Mouse (Mus musculus) layer of hippocampus, adult 9-11 months (tissue): ENCODE measurements at regions not wholly inside any gene's neighbourhood (a gene's known extent, or its start where the extent isn't known, plus 50 kb on each side); places are given as distances from the start of the nearest gene placed in this dataset.

Source experiments
- DNase-seq: peaks from one replicate; pipeline ENCODE4 v3.0.0; 2022

GRCm38 (mm10) chr8:107642241-107642640, 54.0 kb upstream of the Psmd7 start:
- DNase-seq = no peak

- DNase-seq = no peak
Observed at GRCm38 (mm10) chr8:107647936-107648335, 59.7 kb upstream of the Psmd7 start.

GRCm38 (mm10) chr8:107650306-107650705, 62.0 kb upstream of the Psmd7 start:
- DNase-seq = no peak

- DNase-seq = no peak
Observed at GRCm38 (mm10) chr8:107651424-107651823, 63.2 kb upstream of the Psmd7 start.

- DNase-seq = no peak
Observed at GRCm38 (mm10) chr8:107652226-107652625, 64.0 kb upstream of the Psmd7 start.

- DNase-seq = no peak
Observed at GRCm38 (mm10) chr8:107653711-107654110, 65.4 kb upstream of the Psmd7 start.

- no peak for DNase-seq
Observed at GRCm38 (mm10) chr8:107656622-107657021, 68.4 kb upstream of the Psmd7 start.

GRCm38 (mm10) chr8:107657741-107658140, 69.5 kb upstream of the Psmd7 start:
- DNase-seq = no peak

GRCm38 (mm10) chr8:107658386-107658785, 70.1 kb upstream of the Psmd7 start:
- DNase-seq = no peak

- peak; percentile 6 for DNase-seq
Observed at GRCm38 (mm10) chr8:107660624-107661023, 72.4 kb upstream of the Psmd7 start.

- DNase-seq = no peak
Observed at GRCm38 (mm10) chr8:107669608-107670007, 81.3 kb upstream of the Psmd7 start.

- DNase-seq = no peak
Observed at GRCm38 (mm10) chr8:107671471-107671870, 83.2 kb upstream of the Psmd7 start.

GRCm38 (mm10) chr8:107672691-107673090, 84.4 kb upstream of the Psmd7 start:
- DNase-seq = no peak

GRCm38 (mm10) chr8:107682066-107682465, 93.8 kb upstream of the Psmd7 start:
- DNase-seq = no peak

- peak; percentile 13 for DNase-seq
Observed at GRCm38 (mm10) chr8:107684721-107685691, 96.7 kb upstream of the Psmd7 start.

GRCm38 (mm10) chr8:107686936-107687335, 98.7 kb upstream of the Psmd7 start:
- DNase-seq = no peak

GRCm38 (mm10) chr8:107687529-107687928, 99.3 kb upstream of the Psmd7 start:
- no peak for DNase-seq

GRCm38 (mm10) chr8:107689020-107689419, 100.8 kb upstream of the Psmd7 start:
- no peak for DNase-seq

- peak; percentile 14 for DNase-seq
Observed at GRCm38 (mm10) chr8:107691251-107691650, 103.0 kb upstream of the Psmd7 start.

GRCm38 (mm10) chr8:107696384-107697346, 108.4 kb upstream of the Psmd7 start:
- no peak for DNase-seq

- DNase-seq = no peak
Observed at GRCm38 (mm10) chr8:107699307-107699706, 111.0 kb upstream of the Psmd7 start.

GRCm38 (mm10) chr8:107699759-107700158, 111.5 kb upstream of the Psmd7 start:
- DNase-seq = no peak

- DNase-seq = no peak
Observed at GRCm38 (mm10) chr8:107715901-107716300, 127.6 kb upstream of the Psmd7 start.
